Mouse (Mus musculus): ENCODE results near the gene Malsu1.

DNA sequence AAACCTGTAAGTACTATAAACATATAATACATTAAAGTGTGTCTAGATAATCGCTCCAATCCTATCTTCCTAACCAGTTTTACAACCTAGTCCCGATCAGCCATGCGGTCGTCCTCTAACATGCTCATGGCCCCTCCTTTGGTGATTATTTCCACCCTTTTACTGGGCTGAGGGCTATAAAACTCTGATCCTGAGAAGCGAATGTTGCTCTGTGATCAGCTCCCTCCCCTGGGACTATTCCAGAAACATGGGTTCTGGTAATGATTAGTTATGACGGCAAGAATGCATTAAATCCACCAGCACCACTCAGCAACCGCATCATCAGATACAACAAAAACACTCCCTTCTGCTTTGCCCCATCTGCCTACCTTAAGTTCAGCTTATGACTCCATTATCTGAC, 40.3 kb downstream of the Malsu1 start:
- no peak for TF ChIP-seq POLR2A (IDR thresholded peaks at IDR 0.05; ENCODE audit: low read depth, low read length)
- TF ChIP-seq CTCF (IDR thresholded peaks at IDR 0.05; ENCODE audit: extremely low read depth, insufficient read length, insufficient replicate concordance, low read depth, low read length), result no peak
